Mouse (Mus musculus) neutrophil, adult 5-6 weeks (primary cell): ENCODE data around the gene Kalrn. TPM values are rescaled to one million over a fixed set of nuclear protein-coding genes. Genes with fewer than 3 reads are reported as not detected.

Source experiments
- ATAC-seq: fragments of 151-379, 151-347 bp; 2 replicates; pipeline ENCODE4 v1.8.0; 2017; ENCODE audit warnings: mild to moderate bottlenecking, moderate TSS enrichment; ENCODE audit not compliant: insufficient number of reproducible peaks, poor library complexity, low FRiP score, severe bottlenecking; ENCODE audit errors: extremely low read depth
- total RNA-seq: library from RNA; stranded (forward); fragments of 200-1000 nt; gene quantifications from 2 replicates; pipeline ENCODE4 v1.2.3, GENCODE M21; 2017

Gene Kalrn
- total RNA-seq, 1 experiment from 2014 or later = 6.1 TPM

- ATAC-seq = no peak
These were observed 183.6 kb downstream of the Kalrn start for GRCm38 (mm10) chr16:34389520-34390271.

DNA sequence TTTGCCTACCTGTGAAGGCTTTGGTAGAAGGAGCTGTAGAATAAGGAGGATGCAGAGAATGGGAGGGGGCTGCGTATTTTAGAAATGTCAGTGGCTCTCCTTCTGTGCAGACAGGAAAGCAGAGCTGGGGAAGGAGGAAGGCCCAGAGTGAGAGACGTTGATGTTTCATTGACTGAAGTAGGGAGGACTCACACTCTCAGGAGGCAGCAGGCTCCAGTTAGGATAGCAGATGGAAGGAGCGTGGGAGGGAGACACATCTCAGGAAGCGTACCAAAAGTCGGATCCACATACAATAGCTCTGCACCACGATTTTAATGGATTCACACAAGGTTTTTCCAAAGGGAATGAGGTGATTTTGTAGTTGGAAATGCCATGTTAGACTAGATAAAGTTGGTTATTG lies 184.5 kb downstream of the Kalrn start:
- no peak for ATAC-seq

DNA sequence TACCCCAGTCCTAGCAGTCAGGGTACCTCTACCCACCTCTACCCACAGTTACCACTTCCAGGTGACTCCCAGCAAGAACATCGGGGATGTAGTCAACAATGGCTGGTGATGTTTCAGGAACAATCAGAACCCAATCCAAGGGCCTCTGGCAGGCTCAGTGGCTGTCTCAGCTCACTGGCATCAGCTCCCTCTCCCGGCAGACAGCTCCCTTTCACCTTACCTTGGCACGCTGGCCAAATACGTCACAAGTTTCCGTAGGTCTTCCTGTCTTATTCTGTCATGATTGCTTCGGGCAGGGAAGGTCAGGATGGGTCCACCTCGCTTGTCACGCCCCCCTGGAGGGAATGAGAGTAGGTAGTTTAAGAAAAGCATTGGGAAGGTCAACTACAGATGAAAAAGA lies 188.3 kb downstream of the Kalrn start:
- ATAC-seq = no peak

DNA sequence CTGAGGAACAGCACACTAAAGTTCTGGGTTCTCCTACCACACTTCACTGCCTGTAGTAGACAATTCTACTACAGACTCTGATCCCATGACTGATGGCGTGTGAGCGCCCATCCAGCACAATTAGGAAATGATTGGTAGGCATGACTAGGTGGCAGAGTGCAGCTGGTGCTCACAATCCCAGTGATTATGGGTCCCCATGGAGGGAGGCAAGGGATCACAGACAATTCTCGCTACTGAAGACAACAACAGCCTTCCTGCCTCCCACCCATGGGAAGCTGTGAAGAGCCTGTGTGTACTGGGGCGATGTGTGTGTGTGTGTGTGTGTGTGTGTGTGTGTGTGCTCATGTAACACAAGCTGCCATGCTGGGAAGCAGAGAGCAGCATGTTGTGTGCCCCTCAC lies 190.3 kb downstream of the Kalrn start:
- no peak for ATAC-seq

- no peak for ATAC-seq
These were observed 197.0 kb downstream of the Kalrn start for GRCm38 (mm10) chr16:34376166-34376857.

- no peak for ATAC-seq
These were observed 199.8 kb downstream of the Kalrn start for GRCm38 (mm10) chr16:34373519-34373918.

DNA sequence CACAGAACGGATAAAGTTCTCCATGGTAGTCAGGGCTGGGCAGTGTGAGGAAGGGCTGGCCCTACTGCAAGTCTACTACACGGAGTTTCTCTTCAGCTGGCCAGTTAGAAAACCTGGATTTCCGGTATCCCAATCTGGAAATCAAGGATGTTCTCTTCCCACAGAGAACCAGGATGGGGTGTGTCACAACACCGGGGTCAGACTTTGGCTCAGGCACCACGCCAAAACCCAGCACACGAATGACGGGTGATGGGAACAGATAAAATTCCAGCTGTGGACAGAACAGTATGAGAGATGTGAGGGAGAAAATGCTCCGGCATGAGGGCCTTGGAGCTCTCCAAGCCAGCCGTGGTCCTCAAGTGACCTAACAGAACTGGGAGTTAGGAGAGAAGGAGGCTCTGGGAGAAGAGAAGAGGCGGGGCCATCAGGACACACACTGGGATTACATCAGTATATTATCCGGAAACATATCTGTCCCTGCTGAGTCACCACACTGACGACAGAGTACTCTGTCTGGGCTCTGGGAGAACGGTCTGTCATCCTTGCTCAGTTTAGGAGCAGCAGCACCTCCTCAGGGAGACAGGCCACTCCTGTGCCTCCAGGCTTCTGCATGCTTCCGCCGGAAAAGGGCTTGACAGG lies 201.1 kb downstream of the Kalrn start:
- no peak for ATAC-seq

DNA sequence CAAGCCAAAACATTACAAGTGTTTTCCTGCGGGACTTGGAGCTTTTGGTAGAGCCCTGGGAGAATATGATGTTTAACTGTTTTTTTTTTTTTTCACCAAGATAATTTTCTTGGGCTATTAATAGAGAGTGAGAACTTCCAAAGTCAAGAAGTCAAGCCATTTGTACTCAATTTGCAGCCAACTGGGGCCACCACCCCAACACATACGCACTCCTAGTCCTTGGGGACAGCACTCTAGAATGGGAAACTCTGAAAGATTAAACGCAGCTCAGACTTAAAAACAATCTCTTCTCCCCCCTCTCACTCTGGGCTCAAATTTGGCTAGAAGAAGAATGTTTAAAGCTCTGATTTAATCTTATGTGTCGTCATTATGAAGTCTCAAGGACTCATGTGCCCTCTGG lies 214.1 kb downstream of the Kalrn start:
- no peak for ATAC-seq

DNA sequence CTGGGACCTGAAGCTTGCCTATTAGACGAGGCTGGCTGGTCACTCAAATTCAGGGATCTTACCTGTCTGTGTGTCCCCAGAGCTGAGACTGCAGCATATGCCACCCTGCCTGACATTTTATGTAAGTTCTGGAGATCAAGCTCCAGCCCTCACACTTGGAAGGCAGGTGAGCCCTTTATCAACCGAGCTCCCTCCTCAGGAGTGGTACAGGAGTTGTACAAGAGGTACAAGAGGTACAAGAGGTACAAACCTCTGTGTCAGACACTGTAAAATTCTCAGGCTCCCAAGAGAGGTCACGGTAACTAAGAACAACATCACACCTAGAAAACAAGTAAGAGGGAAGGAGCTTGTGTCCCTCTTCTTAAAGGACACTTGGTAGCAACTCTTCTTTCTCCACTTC lies 217.8 kb downstream of the Kalrn start:
- ATAC-seq = no peak

GRCm38 (mm10) chr16:34354042-34354441 lies 219.3 kb downstream of the Kalrn start:
- ATAC-seq = no peak

- ATAC-seq = no peak
These were observed 220.6 kb downstream of the Kalrn start for GRCm38 (mm10) chr16:34352747-34353146.

GRCm38 (mm10) chr16:34351575-34352150 lies 221.7 kb downstream of the Kalrn start:
- ATAC-seq = no peak

DNA sequence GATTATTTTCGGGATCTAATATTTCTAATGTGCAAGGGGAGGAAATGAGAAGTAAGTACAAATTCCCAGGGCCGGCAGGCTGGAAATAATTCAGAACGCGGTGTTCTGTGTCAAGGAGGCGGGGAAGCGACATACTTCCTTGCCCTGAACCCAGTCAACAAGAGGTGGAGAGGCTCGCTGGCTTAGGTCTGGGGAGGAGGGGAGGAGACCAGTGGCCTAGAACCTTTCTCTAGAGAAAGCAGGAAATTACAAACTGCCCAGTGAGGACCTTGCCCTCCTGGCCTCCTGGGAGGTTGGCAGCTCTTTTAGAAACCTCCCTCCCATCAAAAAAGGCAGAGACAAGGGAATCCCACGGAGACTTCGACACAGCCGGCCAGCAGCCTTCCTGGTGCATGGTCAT lies 225.8 kb downstream of the Kalrn start:
- no peak for ATAC-seq

DNA sequence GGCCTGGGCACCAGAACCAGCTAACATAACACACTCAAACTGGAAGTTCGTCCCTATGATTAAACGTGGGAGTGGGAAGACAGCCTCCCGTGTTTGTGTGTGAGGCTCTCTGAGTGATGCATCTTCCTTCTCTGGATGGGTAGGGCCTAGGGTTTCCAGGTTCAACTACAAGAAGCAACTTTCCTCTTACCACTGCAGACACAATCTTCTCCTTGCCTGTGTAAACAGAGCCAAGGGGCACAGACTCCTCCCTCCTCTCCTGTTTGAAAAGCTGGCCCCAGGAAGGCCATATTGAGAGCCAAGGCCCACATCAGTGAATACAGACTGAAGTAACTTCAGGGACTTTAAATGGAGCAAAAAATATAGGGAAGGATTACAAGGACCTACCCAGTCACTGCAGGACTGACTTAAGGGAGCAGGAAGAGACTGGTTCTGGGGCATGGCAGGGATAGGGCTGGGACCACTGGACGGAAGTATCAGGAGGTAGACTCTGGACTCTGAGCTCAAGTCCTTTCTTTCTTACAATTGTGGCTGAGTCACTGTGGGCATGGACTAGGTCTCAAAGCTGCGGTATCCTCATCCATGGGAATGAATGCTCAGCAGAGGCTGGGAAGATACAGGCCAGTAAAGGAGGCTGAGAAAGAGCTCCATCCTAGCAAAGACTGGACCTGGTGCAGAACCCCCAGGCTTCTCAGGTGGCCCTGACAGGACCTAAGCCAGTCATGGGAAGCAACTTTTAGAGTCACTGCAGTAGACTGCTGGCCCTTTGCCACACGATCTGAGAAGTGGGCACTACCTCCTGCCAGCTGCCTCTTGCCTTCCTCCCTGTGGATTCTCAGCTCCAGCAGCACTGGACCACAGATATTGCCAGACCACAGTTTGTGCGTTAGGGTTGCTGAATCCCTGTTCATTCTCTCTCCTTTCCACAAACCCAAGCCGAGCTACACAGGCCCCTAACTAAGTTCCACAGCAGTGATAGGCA lies 228.1 kb downstream of the Kalrn start:
- ATAC-seq = no peak

DNA sequence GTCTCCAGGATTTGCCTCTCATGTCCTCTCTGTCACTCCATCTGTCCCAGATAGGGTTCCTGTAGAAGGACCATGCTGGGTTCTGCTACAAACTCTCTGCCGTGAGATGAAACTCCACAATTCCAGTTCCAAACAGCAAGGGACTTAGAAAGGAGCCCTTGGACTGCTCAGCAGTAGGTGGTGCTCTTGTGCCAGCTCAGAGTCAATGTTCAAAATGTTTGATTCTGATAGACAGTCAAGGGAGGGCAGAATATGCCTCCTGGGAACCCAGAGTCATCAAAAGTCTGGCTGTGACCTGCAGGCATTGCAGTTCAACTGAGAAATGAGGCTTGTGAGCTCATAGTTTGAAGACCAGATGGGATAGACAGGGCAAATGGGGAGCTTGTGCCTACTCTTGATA lies 229.4 kb downstream of the Kalrn start:
- no peak for ATAC-seq

- no peak for ATAC-seq
These were observed 230.2 kb downstream of the Kalrn start for GRCm38 (mm10) chr16:34343161-34343560.

DNA sequence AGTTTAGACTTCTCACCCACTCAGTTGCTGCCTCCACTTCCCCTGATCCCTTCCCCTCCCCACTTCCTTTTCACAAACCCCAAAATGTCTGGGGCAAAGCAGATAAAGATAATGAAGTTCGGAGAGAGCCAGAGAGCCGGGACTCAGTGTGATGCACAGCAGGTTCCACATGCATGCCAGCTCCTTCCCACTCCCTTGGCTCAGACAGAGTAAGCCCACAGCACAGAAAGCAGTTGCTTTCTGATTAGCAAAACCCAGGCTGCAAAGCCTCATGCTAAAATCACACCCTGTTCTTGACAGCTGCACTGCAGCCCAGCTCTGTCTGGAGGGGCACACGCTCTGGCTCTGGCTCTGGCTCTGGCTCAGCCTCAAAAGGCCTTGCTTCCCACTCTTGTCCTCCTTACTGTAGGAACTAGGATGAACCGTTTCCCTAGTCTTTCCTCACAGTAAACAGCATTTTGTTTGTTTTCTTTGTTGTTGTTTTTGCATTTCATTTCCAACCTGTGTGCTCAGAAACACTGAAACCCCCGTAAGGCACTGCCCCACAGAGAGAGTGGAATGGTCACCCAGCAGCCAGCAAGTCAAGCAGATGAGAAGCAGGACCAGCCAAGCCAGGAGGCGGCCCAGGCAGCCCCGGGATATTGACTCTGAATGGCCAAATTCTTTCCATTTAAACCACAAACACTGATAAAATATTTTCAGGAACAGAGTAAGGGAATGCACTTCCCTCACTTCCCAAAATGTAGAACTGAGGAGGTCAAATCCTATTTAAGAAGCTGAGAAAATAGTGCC lies 230.8 kb downstream of the Kalrn start:
- ATAC-seq = no peak

- no peak for ATAC-seq
These were observed 238.4 kb downstream of the Kalrn start for GRCm38 (mm10) chr16:34334919-34335318.
